Mouse (Mus musculus) intestine, embryonic 15.5 days (tissue): ENCODE data around the gene Sh2d2a. TPM values are rescaled to one million over a fixed set of nuclear protein-coding genes. Genes with fewer than 3 reads are reported as not detected.

Experiments used
- ATAC-seq: fragments of 200-750 bp; cut with Nextera tagmentation; 2 replicates; pipeline ENCODE4 v1.8.0; 2017; ENCODE audit warnings: moderate TSS enrichment, moderate library complexity
- H3K27ac ChIP-seq: fragments of 300-500 bp; sonication (generic); 2 replicates; pipeline ENCODE4 v1.5.1; 2015; ENCODE audit warnings: mild to moderate bottlenecking, inconsistent platforms
- H3K27me3 ChIP-seq: fragments of 300-500 bp; sonication (generic); replicated peaks from 2 replicates; pipeline ENCODE4 v1.6.1; 2015; ENCODE audit warnings: inconsistent platforms
- H3K36me3 ChIP-seq: fragments of 300-500 bp; sonication (generic); 2 replicates; pipeline ENCODE4 v1.6.1; 2015; ENCODE audit warnings: inconsistent platforms
- H3K4me1 ChIP-seq: fragments of 300-500 bp; sonication (generic); replicated peaks from 2 replicates; pipeline ENCODE4 v1.6.1; 2015; ENCODE audit warnings: inconsistent platforms
- H3K4me2 ChIP-seq: fragments of 300-500 bp; sonication (generic); replicated peaks from 2 replicates; pipeline ENCODE4 v1.6.1; 2015; ENCODE audit warnings: mild to moderate bottlenecking, inconsistent platforms
- H3K4me3 ChIP-seq: fragments of 300-500 bp; sonication (generic); replicated peaks from 2 replicates; pipeline ENCODE4 v1.5.1; 2015; ENCODE audit warnings: inconsistent platforms
- H3K9ac ChIP-seq: fragments of 300-500 bp; sonication (generic); 2 replicates; pipeline ENCODE4 v1.6.1; 2015; ENCODE audit warnings: inconsistent platforms
- H3K9me3 ChIP-seq: fragments of 300-500 bp; sonication (generic); 2 replicates; pipeline ENCODE4 v1.6.1; 2016; ENCODE audit warnings: inconsistent platforms
- WGBS: fragments of 180-500 bp; shearing (Covaris S2); methylation state at CpG from one replicate; pipeline ENCODE4 v1.1.7; 2015; 5-methylcytosine and 5-hydroxymethylcytosine counted together
- polyA plus RNA-seq: library from polyadenylated mRNA; unstranded; fragments of >200 nt; fragmentation: Nextera tagmentation; extraction: Ambion mirVana; gene quantifications from 2 replicates; pipeline ENCODE4 v1.2.1, GENCODE M21; 2015

Gene Sh2d2a
- polyA plus RNA-seq, 1 experiment from 2014 or later: 0.43 TPM

- Histone ChIP-seq H3K4me1 (no peaks in the 10 kb centered on the region), H3K9me3 (no peaks in the 10 kb centered on the region), H3K9ac (no peak overlapping the region), H3K36me3 (no peaks in the 10 kb centered on the region), H3K27ac (no peak overlapping the region), H3K27me3 (no peaks in the 10 kb centered on the region), H3K4me3 (no peak overlapping the region), H3K4me2 (no peak overlapping the region)
- WGBS: 54% methylated on average over 10 of the region's 10 CpGs
- ATAC-seq: no peak
Measured at GRCm38 (mm10) chr3:87829025-87829424, 17.5 kb upstream of the Sh2d2a start.

GRCm38 (mm10) chr3:87832109-87832859 is 14.3 kb upstream of the Sh2d2a start:
- Histone ChIP-seq H3K9me3 (no peaks in the 10 kb centered on the region), H3K27ac (no peak overlapping the region), H3K27me3 (no peaks in the 10 kb centered on the region), H3K36me3 (no peaks in the 10 kb centered on the region), H3K4me1 (no peaks in the 10 kb centered on the region), H3K4me2 (no peak overlapping the region), H3K4me3 (no peak overlapping the region), H3K9ac (no peak overlapping the region)
- WGBS: 85% methylated on average over 7 of the region's 7 CpGs
- ATAC-seq: no peak

GRCm38 (mm10) chr3:87833482-87833881 is 13.1 kb upstream of the Sh2d2a start:
- Histone ChIP-seq H3K27ac (no peak overlapping the region), H3K4me2 (no peak overlapping the region), H3K36me3 (no peaks in the 10 kb centered on the region), H3K9ac (no peak overlapping the region), H3K4me1 (no peaks in the 10 kb centered on the region), H3K27me3 (no peaks in the 10 kb centered on the region), H3K9me3 (no peaks in the 10 kb centered on the region), H3K4me3 (no peak overlapping the region)
- 64% methylated on average over 5 of the region's 5 CpGs for WGBS
- ATAC-seq: no peak

- 1% methylated on average over 4 of the region's 4 CpGs for WGBS
- no peak for ATAC-seq
Measured at GRCm38 (mm10) chr3:87838622-87839021, 7.9 kb upstream of the Sh2d2a start.

GRCm38 (mm10) chr3:87840858-87841257 is 5.7 kb upstream of the Sh2d2a start:
- no peaks in the 10 kb centered on the region for H3K36me3 ChIP-seq
- no peak overlapping the region for H3K4me3 ChIP-seq
- H3K27me3 ChIP-seq: no peaks in the 10 kb centered on the region

More at GRCm38 (mm10) chr3:87838622-87839021, 7.9 kb upstream of the Sh2d2a start:
- no peaks in the 10 kb centered on the region for H3K9me3 ChIP-seq
- H3K4me2 ChIP-seq: no peak overlapping the region
- no peak overlapping the region for H3K9ac ChIP-seq
- no peaks in the 10 kb centered on the region for H3K4me1 ChIP-seq
- no peak overlapping the region for H3K4me3 ChIP-seq
- H3K27ac ChIP-seq: no peak overlapping the region
- no peaks in the 10 kb centered on the region for H3K27me3 ChIP-seq
- no peaks in the 10 kb centered on the region for H3K36me3 ChIP-seq

GRCm38 (mm10) chr3:87844981-87845380 is 1.6 kb upstream of the Sh2d2a start:
- Histone ChIP-seq H3K4me1 (no peaks in the 10 kb centered on the region), H3K4me3 (no peak overlapping the region), H3K27ac (no peak overlapping the region), H3K27me3 (no peaks in the 10 kb centered on the region), H3K9ac (no peak overlapping the region), H3K9me3 (no peaks in the 10 kb centered on the region), H3K36me3 (no peaks in the 10 kb centered on the region), H3K4me2 (no peak overlapping the region)
- WGBS: 75% methylated on average over 4 of the region's 4 CpGs
- ATAC-seq: no peak

More at GRCm38 (mm10) chr3:87840858-87841257, 5.7 kb upstream of the Sh2d2a start:
- H3K9me3 ChIP-seq: no peaks in the 10 kb centered on the region
- H3K4me2 ChIP-seq: no peak overlapping the region
- H3K9ac ChIP-seq: no peak overlapping the region
- no peak overlapping the region for H3K27ac ChIP-seq
- H3K4me1 ChIP-seq: no peaks in the 10 kb centered on the region
- no peak for ATAC-seq

GRCm38 (mm10) chr3:87846186-87846585 is 369 bp upstream of the Sh2d2a start:
- no peaks in the 10 kb centered on the region for H3K9me3 ChIP-seq
- no peak overlapping the region for H3K27ac ChIP-seq
- no peaks in the 10 kb centered on the region for H3K27me3 ChIP-seq
- H3K4me2 ChIP-seq: no peak overlapping the region
- H3K36me3 ChIP-seq: no peaks in the 10 kb centered on the region
- no peak overlapping the region for H3K4me3 ChIP-seq
- no peak for ATAC-seq
- WGBS: 68% methylated on average over 4 of the region's 4 CpGs
- H3K9ac ChIP-seq: no peak overlapping the region
- H3K4me1 ChIP-seq: no peaks in the 10 kb centered on the region

- WGBS: 67% methylated on average over 5 of the region's 5 CpGs
- H3K9me3 ChIP-seq: no peaks in the 10 kb centered on the region
- H3K4me2 ChIP-seq: no peak overlapping the region
- no peak overlapping the region for H3K9ac ChIP-seq
- ATAC-seq: no peak
- H3K36me3 ChIP-seq: no peaks in the 10 kb centered on the region
- H3K4me1 ChIP-seq: no peaks in the 10 kb centered on the region
- no peak overlapping the region for H3K4me3 ChIP-seq
- no peaks in the 10 kb centered on the region for H3K27me3 ChIP-seq
- H3K27ac ChIP-seq: no peak overlapping the region
Measured at GRCm38 (mm10) chr3:87847680-87848079, 1.1 kb downstream of the Sh2d2a start.

- H3K27ac ChIP-seq: no peak overlapping the region
- H3K36me3 ChIP-seq: no peaks in the 10 kb centered on the region
- H3K27me3 ChIP-seq: no peaks in the 10 kb centered on the region
- no peak overlapping the region for H3K9ac ChIP-seq
- 77% methylated on average over 14 of the region's 14 CpGs for WGBS
- no peaks in the 10 kb centered on the region for H3K4me1 ChIP-seq
- ATAC-seq: no peak
- H3K4me3 ChIP-seq: no peak overlapping the region
- H3K9me3 ChIP-seq: no peaks in the 10 kb centered on the region
- H3K4me2 ChIP-seq: no peak overlapping the region
Measured at GRCm38 (mm10) chr3:87849117-87849516, 2.6 kb downstream of the Sh2d2a start.

GRCm38 (mm10) chr3:87854795-87855568 is 8.4 kb downstream of the Sh2d2a start:
- Histone ChIP-seq H3K4me2 (no peak overlapping the region), H3K9me3 (no peaks in the 10 kb centered on the region), H3K9ac (no peak overlapping the region), H3K36me3 (peaks cover 27% of the 10 kb centered on the region), H3K4me3 (no peak overlapping the region), H3K27me3 (no peaks in the 10 kb centered on the region), H3K4me1 (0 out of 2 replicates have a peak, but pooled peaks cover 4% of the 10 kb centered on the region), H3K27ac (no peak overlapping the region)
- WGBS: 43% methylated on average over 7 of the region's 7 CpGs
- no peak for ATAC-seq

GRCm38 (mm10) chr3:87855936-87856335 is 9.4 kb downstream of the Sh2d2a start:
- H3K27ac ChIP-seq: no peak overlapping the region

GRCm38 (mm10) chr3:87857666-87858065 is 11.1 kb downstream of the Sh2d2a start:
- WGBS: 95% methylated on average over 8 of the region's 8 CpGs

More at GRCm38 (mm10) chr3:87855936-87856335, 9.4 kb downstream of the Sh2d2a start:
- ATAC-seq: no peak
- Histone ChIP-seq H3K4me3 (no peak overlapping the region), H3K9ac (no peak overlapping the region), H3K4me2 (no peak overlapping the region), H3K27me3 (no peaks in the 10 kb centered on the region), H3K9me3 (no peaks in the 10 kb centered on the region), H3K4me1 (0 out of 2 replicates have a peak, but pooled peaks cover 4% of the 10 kb centered on the region), H3K36me3 (peaks cover 27% of the 10 kb centered on the region)
- 82% methylated on average over 8 of the region's 8 CpGs for WGBS

More at GRCm38 (mm10) chr3:87857666-87858065, 11.1 kb downstream of the Sh2d2a start:
- Histone ChIP-seq H3K9me3 (no peaks in the 10 kb centered on the region), H3K27me3 (no peaks in the 10 kb centered on the region), H3K27ac (no peak overlapping the region), H3K4me2 (no peak overlapping the region), H3K36me3 (peaks cover 35% of the 10 kb centered on the region), H3K9ac (no peak overlapping the region), H3K4me3 (no peak overlapping the region), H3K4me1 (0 out of 2 replicates have a peak, but pooled peaks cover 4% of the 10 kb centered on the region)
- ATAC-seq: no peak
